Mouse (Mus musculus): ENCODE measurements around the gene 1500011B03Rik.

DNA sequence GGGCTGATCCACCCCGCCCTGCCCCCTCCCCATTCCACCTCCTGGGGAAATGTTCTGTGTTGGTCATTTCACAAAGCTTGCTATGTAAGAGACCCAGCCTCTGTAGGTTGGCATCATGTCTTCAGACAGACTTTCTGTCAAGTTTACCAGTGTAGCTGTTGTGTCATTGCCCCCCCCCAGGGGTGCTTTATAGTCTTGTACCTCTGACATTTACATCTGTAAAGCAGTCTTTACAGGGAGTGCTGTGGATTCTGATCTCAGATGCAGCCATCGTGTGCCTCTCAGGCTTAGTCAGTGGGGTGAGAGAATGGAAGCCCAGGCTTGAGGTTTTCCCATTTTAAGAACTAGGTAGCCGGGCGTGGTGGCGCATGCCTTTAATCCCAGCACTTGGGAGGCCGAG, 21.4 kb downstream of the 1500011B03Rik start:
- no peak for TF ChIP-seq CTCF (IDR thresholded peaks at IDR 0.05; ENCODE audit: extremely low read depth, insufficient read depth, low read length)
- no peak for TF ChIP-seq POLR2A (IDR thresholded peaks at IDR 0.05; ENCODE audit: extremely low read depth, insufficient read depth, low read length)

Data from cortical plate, adult 2 months (tissue).